Mouse (Mus musculus) lung, postnatal 0 days (tissue): ENCODE measurements around the gene Pik3r1.

Source experiments
- CTCF ChIP-seq: IDR thresholded peaks from 2 replicates; pipeline ENCODE4 v1.5.1; 2016; ENCODE audit warnings: antibody characterized with exemption, mild to moderate bottlenecking
- EP300 ChIP-seq: IDR thresholded peaks from 2 replicates; pipeline ENCODE4 v1.6.1; 2016; ENCODE audit warnings: antibody characterized with exemption, mild to moderate bottlenecking, control low read depth

- no peak for TF ChIP-seq CTCF
- TF ChIP-seq EP300: no peak
These were observed 35.3 kb downstream of the Pik3r1 start for GRCm38 (mm10) chr13:101732675-101733074.
